Mouse (Mus musculus) urinary bladder, adult 18-20 months (tissue): ENCODE data around the gene Olfr324.

Experiments used
- DNase-seq, 2 experiments: peaks; one replicate each; pipeline ENCODE4 v3.0.0; 2022; ENCODE audit warnings: low spot score in 2 of 2, mixed read lengths in 2 of 2

The Olfr324 gene

DNA sequence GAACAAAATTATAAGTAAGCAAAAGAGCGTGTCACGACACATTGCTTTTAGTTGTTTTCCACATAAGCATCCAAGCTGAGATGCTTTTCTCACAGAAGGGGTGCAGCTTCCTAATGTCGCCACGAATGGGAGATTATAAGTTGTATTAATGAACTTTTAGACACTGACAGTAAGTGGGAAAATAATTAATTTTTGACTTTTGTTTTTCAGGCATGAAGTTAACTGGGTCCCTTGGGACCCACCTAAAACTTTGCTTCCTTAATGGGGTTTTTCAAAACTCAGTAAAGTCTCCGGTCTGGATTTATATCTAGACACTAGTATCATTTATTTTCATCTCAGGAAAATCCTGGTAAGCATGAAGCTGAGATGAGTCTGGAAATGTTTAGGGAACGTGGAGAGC, at the start of gene Olfr324:
Gene Olfr324, plus strand, starts transcription at position 301 of the 400 bp plus-strand sequence.
- no peak for DNase-seq

DNA sequence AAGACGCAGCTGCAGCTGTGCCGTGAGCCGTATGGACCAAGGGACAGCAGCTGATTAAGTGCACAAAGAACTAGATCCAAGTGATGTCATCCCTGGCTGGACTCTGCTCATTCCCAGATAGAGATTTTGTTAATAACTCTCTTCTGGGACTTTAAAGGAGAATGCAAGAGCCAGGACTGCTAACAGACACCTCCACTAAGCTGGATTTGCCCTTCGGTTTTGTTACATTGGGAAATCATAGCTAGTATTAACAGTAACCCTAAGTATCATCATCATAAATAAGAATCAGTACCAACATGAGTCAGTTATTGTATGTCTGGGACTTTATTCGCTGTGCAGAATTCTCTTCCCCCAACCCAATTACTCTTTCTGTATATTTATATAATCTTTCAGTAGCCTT, 48.6 kb upstream of the Olfr324 start, which contains the start of gene Olfr329-ps:
Gene Olfr329-ps, minus strand, starts transcription at position 101 of the 400 bp plus-strand sequence.
- no peak for DNase-seq

DNA sequence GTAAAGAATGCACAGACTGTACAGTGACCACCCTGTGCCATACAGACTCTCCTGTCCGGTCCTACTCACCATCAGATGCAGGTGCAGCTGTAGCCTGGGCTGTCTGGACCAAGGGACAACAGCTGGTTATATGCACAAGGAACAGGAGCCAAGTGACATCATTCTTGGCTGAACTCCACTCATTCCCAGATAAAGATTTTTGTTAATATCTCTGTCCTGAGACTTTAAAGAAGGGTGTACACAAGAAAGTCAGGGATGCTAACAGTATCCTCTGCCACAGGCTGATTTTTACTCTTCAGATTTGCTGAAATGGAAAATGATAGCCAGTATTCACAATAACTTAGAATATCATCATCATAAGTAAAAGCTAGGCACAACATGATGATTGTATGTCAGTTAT, 39.4 kb upstream of the Olfr324 start, which contains the start of gene Olfr328:
Gene Olfr328, minus strand, starts transcription at position 101 of the 400 bp plus-strand sequence.
- no peak for DNase-seq

DNA sequence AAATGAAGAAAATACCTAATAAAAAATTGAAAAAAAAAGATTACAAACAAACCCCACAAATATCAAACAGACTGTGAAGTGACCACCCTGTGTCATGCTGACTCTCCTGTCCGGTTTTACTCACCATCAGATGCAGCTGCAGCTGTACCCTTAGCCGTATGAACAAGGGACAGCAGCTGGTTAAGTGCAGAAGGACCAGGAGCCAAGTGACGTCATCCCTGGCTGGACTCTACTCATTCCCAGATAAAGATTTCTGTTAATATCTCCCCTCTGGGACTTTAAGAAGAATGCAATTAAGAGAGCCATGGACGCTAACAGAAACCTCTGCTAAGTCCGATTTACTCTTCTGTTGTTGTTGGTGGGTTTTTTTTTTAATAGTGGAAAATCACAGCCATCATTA, 24.5 kb upstream of the Olfr324 start, which contains the start of gene Olfr224:
Gene Olfr224, minus strand, starts transcription at position 149 of the 400 bp plus-strand sequence.
- DNase-seq, result no peak

DNA sequence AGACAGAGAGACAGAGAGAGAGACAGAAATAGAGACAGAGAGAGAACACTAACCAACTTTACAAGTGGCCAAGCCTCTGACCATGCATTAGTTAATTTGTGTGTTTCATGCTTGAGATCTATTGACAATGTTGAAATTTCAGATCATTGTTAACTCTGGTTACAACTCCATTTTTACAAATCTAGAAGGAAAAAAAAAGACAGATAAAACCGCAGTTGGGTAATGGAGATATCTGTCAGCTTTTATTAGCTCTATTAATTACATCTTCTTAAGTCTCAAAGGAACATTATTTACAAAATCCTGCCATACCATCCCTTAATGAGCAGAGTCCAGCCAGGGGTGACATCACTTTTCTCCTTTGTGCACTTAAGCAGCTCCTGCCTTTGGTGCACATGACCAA, 17.5 kb upstream of the Olfr324 start, which contains the start of gene Olfr325:
Gene Olfr325, plus strand, starts transcription at position 301 of the 400 bp plus-strand sequence.
- DNase-seq, result no peak

DNA sequence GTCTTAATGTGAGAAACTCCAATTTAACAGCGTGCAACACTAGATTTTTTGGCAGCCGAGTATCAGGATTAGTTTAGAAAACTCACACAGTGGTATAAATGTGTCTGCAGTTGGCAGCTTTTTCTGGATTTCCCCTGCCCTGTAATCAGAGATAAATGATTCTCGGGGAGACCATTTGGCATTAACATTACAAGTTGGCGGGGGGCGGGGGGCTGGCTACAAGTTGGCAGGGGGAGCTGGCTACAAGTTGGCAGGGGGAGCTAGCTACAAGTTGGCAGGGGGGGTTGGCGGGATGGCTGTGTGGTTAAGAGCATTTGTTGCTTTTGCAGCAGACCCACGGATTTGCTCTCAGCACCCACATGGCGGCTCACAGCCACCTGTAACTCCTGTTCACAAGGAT, 16.3 kb upstream of the Olfr324 start:
- DNase-seq, result no peak

DNA sequence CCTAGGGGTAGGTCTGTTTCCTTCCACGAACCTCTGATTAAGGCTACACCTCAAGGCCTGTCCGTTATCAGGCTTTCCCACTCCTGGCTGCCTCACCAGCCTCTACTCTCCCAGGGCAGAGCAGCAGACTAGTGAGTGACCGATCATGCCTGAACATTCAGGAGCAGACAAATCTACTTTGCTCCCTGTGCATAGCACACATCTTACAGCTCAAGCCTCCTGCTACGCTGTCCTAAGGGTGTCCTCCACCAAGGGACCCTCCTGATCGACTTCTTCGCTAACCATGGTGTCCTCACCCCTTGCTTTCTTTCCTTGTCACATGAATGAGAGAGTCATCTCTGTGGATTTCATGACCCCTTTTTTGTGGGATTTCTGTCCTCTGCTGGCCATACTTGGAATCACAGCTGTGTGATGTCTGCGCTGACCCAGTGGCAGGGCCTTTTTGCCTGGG, 7.0 kb upstream of the Olfr324 start:
- peak in 1 of 2 experiments; percentile 26 for DNase-seq

DNA sequence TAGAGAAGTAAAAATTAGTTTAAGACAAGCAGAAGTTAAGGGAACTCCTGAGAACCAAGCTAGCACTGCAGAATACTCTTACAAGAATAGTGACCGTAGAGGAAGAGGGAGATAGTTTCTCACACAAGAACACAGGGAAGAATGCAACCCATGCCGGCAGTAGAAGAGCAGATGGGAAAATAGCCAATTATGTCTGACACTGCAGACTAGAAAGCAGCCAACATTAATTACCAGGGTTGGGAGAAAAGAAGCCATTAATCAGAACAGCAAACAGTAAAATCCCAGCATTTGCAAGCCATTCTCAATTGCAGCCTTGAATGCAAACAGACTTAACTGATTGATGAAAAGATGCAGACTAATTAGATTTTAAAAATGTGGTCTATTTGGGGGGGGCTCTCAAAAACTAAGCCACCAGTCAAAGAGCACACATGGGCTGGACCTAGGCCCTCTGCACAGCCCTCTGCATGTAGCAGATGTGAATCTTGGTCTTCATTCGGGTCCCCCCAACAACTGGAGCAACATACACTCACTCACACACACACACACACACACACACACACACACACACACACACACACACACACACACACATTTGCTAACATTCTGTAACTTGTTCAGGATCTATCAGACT, 6.2 kb upstream of the Olfr324 start:
- no peak for DNase-seq

DNA sequence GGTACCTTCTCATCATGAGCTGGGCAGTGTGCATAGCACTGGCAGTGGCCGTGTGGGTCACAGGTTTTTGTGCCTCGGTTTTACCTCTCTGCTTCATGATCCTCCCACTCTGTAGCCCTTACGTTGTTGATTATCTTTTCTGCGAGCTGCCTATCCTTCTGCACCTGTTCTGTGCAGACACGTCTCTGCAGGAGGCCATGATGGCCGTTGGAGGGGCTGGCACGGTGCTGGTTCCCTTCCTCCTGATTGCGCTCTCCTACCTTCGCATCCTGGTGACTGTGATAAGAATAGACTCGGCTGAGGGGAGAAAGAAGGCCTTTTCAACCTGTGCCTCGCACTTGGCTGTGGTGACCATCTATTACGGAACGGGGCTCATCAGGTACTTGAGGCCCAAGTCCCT, 2.9 kb downstream of the Olfr324 start:
- no peak for DNase-seq

DNA sequence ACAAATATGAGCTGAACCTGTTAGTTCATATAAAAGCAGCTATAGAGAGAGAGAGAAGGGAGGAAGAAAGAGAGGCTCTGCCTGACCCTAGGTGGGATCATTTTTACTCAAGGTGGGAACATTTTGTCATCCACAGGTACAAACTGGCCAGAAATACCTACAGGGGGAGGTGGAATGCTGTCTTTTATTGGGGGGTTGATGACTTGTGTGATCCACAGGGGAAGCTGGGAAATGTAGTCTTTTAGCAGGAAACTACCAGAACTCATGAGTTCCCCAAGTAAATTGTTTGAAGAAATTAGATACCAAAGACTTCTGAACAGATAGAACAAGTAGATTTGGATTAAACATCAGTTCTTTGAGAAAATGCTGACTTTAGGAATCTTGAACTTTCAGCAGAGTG, 7.1 kb downstream of the Olfr324 start:
- no peak for DNase-seq

DNA sequence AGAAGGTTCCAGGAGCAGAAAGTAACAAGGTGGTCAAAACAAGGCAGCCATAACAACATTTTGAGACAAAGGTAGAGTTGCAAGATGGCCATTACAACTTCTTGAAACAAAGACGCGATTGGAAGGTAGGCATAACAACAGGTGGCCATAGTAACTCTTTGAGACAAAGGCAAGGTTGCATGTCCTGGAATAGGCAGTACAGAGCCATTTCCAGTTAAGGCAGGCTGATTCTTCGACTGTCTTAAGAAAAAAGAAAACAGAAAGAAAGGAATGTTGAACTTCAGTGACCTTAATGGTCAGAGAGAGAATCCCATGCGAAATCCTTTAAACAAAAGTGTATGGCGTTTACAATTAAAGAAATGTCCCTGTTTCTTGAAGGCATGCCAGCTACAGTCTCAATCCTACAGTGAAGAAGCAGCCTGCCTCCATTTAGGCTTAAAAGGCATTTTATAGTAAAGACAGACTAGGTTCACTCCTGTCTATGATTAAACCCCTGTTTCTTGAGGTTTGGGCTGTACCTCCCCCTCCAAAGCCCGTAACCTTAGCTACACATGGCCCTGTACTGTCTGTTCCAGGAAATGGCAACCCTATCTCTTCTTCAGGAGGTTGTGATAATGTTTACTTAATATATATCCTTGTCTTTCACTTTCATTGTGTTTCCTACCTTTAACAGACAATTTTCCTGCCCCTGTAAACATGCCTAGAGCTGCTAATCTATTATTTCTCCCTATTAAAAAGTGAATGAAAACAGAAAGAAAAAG, 8.1 kb downstream of the Olfr324 start:
- no peak for DNase-seq

DNA sequence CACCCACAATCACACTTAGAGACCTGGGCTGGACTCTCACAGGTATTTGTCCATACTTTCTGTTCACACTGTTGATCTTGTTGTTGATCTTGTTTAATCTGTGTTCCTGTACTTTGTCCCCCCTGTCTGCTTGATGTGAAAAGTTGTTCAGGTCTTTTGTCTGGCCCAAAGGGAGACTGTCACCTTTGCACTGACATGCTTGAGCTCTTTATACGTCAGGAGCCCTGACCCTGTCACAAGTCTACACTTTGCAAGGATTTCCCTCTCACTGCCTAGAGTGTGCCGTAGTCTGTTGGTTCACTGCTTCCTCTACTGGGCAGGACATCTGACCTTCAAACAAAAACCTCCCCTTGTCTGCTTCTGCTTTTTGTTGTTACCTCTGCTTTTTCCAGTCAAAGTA, 9.8 kb downstream of the Olfr324 start:
- DNase-seq, result no peak

DNA sequence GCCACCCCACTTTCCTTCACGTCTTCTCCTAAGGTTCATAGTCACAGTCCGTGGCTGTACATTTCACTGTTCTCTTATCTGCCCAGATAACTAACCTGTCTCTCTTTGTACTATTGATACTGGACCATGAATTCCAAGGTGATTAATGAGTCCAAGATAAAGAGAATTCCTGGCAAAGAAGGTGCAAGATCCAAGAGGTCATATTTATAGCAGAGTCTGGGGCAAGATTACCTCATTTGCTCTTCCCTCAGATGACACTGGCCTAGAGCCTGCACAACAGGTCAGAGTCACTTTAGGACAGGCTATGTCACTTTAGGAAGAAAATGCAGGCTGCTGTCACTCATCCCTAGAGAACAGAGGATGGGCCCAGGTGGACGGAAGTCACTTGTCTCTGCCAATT, 10.3 kb downstream of the Olfr324 start:
- no peak for DNase-seq

DNA sequence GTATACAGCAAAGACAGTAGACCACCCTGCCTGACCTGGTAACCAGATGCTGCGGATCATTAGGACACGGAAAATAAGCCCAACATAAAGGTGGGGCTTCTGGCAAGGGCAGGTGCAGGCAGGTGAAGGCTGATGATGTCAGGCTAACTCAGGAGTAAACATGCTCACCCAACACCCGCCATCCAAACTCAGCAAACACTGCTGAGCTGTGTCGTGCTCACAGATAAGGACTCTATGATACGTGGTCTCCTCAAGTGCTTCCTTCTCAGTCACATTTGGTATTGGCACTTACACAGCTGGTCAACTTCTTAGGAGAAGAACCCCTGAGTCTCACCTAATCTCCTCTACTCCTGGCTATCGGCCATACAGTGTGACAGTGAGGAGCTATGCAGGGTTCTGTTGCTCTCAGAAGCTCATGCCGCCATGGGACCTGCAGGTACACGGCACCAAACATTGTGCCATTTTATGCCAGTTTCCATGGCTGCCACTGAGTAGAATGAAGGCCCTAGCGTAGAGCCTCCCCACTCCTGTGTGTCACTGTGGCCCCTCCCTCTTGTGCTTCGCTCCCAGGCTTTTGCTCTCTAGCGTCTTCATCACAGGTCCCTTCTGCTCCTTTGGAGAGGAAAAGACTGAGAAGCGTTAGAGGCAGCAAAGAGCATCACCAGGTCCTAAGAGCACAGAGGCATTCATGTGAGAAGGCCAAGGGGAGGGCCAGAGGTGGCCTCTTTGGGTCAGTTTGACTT, 11.4 kb downstream of the Olfr324 start:
- DNase-seq, result peak in 1 of 2 experiments; percentile 34

DNA sequence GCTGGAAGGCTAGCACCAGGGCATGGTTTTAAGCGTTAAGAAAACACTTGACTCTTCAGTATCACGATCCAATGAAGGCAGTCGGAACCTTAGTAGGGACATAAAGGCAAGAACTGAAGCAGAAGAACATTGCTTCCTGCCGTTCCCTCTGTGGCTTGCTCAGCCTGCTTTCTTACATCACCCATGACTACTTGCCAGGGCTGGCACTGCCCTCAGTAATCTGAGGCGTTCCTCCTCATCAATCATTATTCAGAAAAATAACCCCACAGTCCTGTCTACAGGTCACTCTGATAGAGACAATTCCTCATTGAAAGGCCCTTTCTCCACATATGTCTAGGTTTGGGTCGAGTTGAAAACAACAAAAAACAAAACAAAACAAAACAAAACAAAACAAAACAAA, 12.1 kb downstream of the Olfr324 start:
- DNase-seq, result no peak

DNA sequence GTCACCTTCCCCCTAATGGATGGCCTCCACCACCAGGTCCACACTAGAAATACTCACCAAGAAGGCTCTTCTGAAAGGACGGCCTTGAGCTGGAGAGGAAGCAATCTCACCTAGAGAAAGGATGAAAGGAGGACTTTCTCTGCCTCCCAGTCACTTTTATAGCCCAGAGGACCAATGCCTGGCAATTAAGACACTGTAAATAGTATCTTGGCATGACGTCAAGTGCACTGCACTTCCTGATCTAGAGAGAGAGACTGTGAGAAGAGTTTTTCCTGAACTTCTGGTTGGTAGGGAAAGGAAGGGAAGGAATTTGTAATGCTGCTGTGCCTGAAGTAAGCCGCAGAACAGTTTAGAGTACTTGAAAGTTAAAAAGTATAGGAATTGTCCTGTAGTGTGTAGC, 18.4 kb downstream of the Olfr324 start:
- no peak for DNase-seq

DNA sequence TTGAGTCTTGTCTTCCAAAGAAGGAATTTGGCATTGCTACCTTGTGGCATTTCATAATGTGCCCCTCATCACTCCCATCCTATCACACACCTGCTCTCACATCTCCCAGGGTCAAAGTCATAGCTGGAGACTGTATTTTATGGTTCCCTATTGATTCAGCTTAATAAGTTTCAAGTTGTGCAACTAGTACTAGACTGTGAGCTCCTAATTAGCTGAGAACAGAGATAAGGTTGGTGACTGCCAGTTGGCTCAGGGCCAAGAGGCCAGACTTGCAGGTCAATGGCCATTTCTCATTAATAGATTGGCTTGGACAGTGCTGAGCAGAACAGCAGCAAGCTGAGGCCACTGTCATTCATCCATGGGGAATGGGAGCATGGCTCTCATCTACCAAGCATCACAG, 19.6 kb downstream of the Olfr324 start:
- DNase-seq, result no peak

DNA sequence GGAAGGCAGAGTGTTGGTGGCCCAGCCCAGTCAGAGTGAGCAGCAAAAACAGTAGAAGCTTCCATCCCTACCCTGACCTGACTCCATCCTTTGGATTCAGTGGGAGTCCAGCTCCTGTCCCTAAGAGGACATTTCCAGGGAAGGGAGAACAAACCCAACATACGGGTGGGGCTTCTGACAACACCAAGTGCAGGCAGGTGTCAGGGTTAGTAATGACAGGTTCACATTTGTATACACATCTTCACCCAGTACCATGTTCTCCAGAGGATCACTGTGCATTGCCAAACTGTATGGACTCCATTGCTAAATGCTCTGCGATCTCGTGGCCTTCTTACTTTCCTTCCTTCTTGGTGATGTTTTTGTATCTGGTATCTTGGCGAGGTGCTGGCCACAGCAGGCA, 21.1 kb downstream of the Olfr324 start, which contains the start of gene 2210407C18Rik:
Gene 2210407C18Rik, minus strand, starts transcription at position 101 of the 400 bp plus-strand sequence.
- no peak for DNase-seq

DNA sequence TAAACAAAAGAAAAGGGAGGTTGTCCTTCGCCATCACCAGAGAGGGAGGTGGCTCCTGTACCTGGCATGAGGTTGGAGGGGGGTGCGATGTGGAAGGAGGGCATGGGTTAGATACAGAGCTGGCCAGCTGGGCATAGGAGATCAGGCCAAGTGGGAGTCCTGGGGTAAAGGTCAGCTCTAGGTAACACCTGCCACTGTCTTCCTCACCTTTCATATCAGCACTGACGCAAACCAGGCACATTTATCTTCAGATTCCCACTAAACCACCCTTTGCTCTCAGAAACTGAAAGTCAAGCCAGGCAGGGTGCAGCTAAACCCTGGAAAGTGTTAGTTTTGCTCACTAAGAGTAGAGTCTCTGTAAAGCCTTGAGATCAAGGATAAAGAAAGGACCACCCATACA, 23.5 kb downstream of the Olfr324 start:
- DNase-seq, result no peak

DNA sequence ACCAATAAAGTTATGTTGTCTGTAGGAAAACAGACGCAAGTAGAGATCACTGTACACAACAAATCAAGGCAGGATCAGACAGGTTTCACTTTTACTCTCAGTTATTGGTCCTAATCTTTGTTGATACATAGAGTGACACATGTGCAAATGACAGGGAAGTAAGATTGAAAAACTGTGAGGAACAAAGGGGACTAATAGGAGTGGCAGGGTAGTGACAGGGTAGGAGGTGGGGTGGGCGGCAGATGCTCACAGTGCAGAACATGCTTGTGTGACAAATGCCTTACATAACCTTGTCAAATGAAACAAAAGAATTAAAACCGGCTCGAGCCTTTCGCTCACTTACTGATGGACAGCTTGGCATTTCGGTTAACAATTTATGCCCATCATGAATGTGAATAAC, 23.9 kb downstream of the Olfr324 start:
- DNase-seq, result no peak

DNA sequence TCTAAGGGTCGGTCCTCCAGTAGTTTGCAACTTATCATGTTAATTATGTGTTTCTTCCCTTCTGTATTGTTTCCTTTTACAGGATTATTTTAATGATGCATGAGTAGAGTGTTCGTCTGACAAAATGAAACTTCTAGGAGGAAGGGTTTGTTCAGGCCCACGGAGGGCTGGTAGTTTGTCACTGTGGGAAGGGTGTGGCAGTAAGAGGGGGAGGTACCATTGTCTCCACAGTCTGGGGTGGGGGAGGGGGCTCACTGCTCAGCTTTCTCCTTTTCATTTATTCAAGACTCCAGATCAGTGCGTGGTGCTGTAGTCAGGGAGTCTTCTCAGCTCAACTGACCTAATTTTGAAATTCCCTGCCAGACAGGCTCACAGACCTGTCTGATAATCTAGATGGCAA, 31.2 kb downstream of the Olfr324 start:
- no peak for DNase-seq

DNA sequence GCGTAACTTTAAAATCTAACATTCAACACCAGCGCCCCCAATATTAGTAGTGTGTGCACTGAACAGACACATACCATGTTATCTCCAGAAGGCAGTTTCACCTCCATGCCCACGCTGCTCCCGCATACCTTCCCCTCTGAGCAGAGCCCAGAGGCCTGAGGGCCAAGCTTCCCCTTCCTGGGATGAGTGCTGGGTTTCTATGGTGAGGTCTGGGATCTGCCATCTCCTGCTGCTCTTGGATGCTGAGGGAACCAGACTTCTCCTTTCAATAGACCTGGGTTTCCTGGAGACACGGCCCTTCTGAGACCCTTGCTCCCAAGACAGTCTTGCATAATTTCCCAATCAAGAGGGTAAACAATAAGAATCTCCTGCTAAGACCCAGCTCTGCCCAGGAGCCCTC, 35.5 kb downstream of the Olfr324 start, which contains the start of gene Olfr323:
Gene Olfr323, minus strand, starts transcription at position 101 of the 400 bp plus-strand sequence.
- no peak for DNase-seq
